ENCODE assay signal across 22 mouse cellular contexts in genomic region chr6:67137482-67137881, GRCm38 (mm10).
DNase-seq lines count a peak whose midpoint lies in the region; ATAC-seq lines count a peak whose summit lies in the region.
"Had no signal": no experiment of that assay in that cellular context is flagged by ENCODE, and none has a peak within 500 bp of the region (broad histone marks: within the 10 kb centered on the region; RNA-seq: fewer than 3 reads in every experiment).

No protein-coding gene starts in this region.

- no peaks in the 10 kb centered on the region for H3K36me3 ChIP-seq in intestine, embryonic 16.5 days (ENCODE audit: control insufficient read depth, insufficient read depth, low read length)
- H3K36me3 ChIP-seq: embryonic facial prominence, embryonic 10.5 days; heart, embryonic 12.5 days; limb, embryonic 15.5 days; lung, embryonic 15.5 days; midbrain, embryonic 13.5 days had no signal

- H3K27me3 ChIP-seq in intestine, embryonic 16.5 days (replicated peaks; ENCODE audit: control insufficient read depth, insufficient read depth, low read length), result no peaks in the 10 kb centered on the region
- H3K27me3 ChIP-seq: limb, embryonic 15.5 days; lung, embryonic 15.5 days; midbrain, embryonic 13.5 days had no signal

- no peak overlapping the region for H3K4me2 ChIP-seq in intestine, embryonic 16.5 days (ENCODE audit: low read depth, low read length)
- H3K4me2 ChIP-seq: heart, embryonic 12.5 days; limb, embryonic 15.5 days; lung, embryonic 15.5 days; midbrain, embryonic 13.5 days had no signal

- 60% methylated on average over 4 of the region's 4 CpGs for WGBS in intestine, embryonic 16.5 days

- H3K27ac ChIP-seq in intestine, embryonic 16.5 days (ENCODE audit: low read length), result peak overlapping the region; percentile 61
- H3K27ac ChIP-seq: embryonic facial prominence, embryonic 10.5 days; limb, embryonic 15.5 days; liver, embryonic 14.5 days; lung, embryonic 15.5 days; midbrain, embryonic 13.5 days had no signal

- H3K4me1 ChIP-seq in intestine, embryonic 16.5 days (ENCODE audit: control insufficient read depth, insufficient read depth, low read length), result peaks cover 18% of the 10 kb centered on the region
- H3K4me1 ChIP-seq: midbrain, embryonic 13.5 days had no signal

- DNase-seq in cerebellum, postnatal 4 days (ENCODE audit: low spot score in 2 of 2), result no peak
- DNase-seq in cerebellum, adult 11 months, result peak; percentile 33
- peak; percentile 67 for DNase-seq in cerebellum, adult 9-11 months
- no peak for DNase-seq in ovary, adult 18-20 months (ENCODE audit: low spot score)
- no peak for DNase-seq in embryo, embryonic 9.5 days (ENCODE audit: extremely low spot score)
- DNase-seq in thymus, postnatal 25 days, result no peak
- DNase-seq: adrenal gland, adult 8-10 months; heart, postnatal 10 days; lung, postnatal 36 days; right cerebral cortex, postnatal 25 days; thymus, postnatal 36 days had no signal

- no peaks in the 10 kb centered on the region for H3K9me3 ChIP-seq in intestine, embryonic 16.5 days (ENCODE audit: control insufficient read depth, low read length)
- H3K9me3 ChIP-seq: embryonic facial prominence, embryonic 10.5 days; heart, embryonic 12.5 days; limb, embryonic 15.5 days; lung, embryonic 15.5 days; megakaryocyte, embryonic 14.5 days; midbrain, embryonic 13.5 days had no signal

- H3K9ac ChIP-seq in intestine, embryonic 16.5 days (ENCODE audit: low read depth, low read length), result no peak overlapping the region
- H3K9ac ChIP-seq: heart, embryonic 12.5 days; limb, embryonic 15.5 days; liver, embryonic 14.5 days; lung, embryonic 15.5 days; midbrain, embryonic 13.5 days had no signal

- no peak overlapping the region for H3K4me3 ChIP-seq in intestine, embryonic 16.5 days (ENCODE audit: low read length)
- H3K4me3 ChIP-seq: embryonic facial prominence, embryonic 10.5 days; heart, embryonic 12.5 days; limb, embryonic 15.5 days; lung, embryonic 15.5 days; megakaryocyte, embryonic 14.5 days; midbrain, embryonic 13.5 days had no signal

- peak; percentile 71 for ATAC-seq in cerebellum, adult (ENCODE audit: insufficient number of reproducible peaks, low FRiP score, low TSS enrichment)
- peak; percentile 70 for ATAC-seq in intestine, embryonic 16.5 days
- ATAC-seq: activated CD4-positive, CD25-positive, alpha-beta regulatory T cell, adult 4 months; forebrain, embryonic 16.5 days; midbrain, embryonic 13.5 days had no signal

Comparison
In these comparisons a context has a peak if more than half of its experiments do, and no peak if none do; other contexts are left out.
1. DNase-seq: peak in cerebellum, adult 11 months (single experiment) and cerebellum, adult 9-11 months (single experiment); none in cerebellum, postnatal 4 days (0 of 2), ovary, adult 18-20 months (single experiment), embryo, embryonic 9.5 days (single experiment) and thymus, postnatal 25 days (single experiment).